Comparison of ENCODE assay signal across 14 mouse cellular contexts in genomic region chr2:4327011-4327340, GRCm38 (mm10).
DNase-seq lines count a peak whose midpoint lies in the region; ATAC-seq and TF ChIP-seq lines count a peak whose summit lies in the region.
"Had no signal": no experiment of that assay in that cellular context is flagged by ENCODE, and none has a peak within 500 bp of the region (broad histone marks: within the 10 kb centered on the region; RNA-seq: fewer than 3 reads in every experiment).

No protein-coding gene starts in this region.

- H3K36me3 ChIP-seq in limb, embryonic 14.5 days (ENCODE audit: control insufficient read depth, insufficient read depth, low read length), result 0 out of 2 replicates have a peak, but pooled peaks cover 11% of the 10 kb centered on the region
- H3K36me3 ChIP-seq: G1E; hindbrain, embryonic 10.5 days had no signal

- DNase-seq in frontal cortex, postnatal 14 days (ENCODE audit: low spot score in 2 of 2), result no peak
- peak; percentile 14 to 36 for DNase-seq in left cerebral cortex, adult 18-20 months (ENCODE audit: low spot score in 2 of 2)
- DNase-seq in left cerebral cortex, adult 11 months (ENCODE audit: low spot score), result no peak
- DNase-seq in limb, embryonic 14.5 days (ENCODE audit: low spot score), result no peak
- DNase-seq in embryo, embryonic 10 days (ENCODE audit: low spot score), result no peak
- no peak for DNase-seq in retina, postnatal 1 day
- DNase-seq: liver; thymus, postnatal 36 days had no signal

- WGBS in limb, embryonic 14.5 days, result 54% methylated on average over 4 of the region's 4 CpGs

- H3K4me1 ChIP-seq in brown adipose tissue, adult 24 weeks (ENCODE audit: control insufficient read depth, insufficient read depth, insufficient read length, low read length), result no peaks in the 10 kb centered on the region
- peaks cover 18% of the 10 kb centered on the region for H3K4me1 ChIP-seq in limb, embryonic 14.5 days (ENCODE audit: control insufficient read depth, insufficient read depth, low read length)
- H3K4me1 ChIP-seq: forebrain, embryonic 13.5 days; hindbrain, embryonic 10.5 days; megakaryocyte, embryonic 14.5 days had no signal

- 0 out of 2 replicates have a peak overlapping the region, but pooled peaks have one; percentile 0 for H3K27ac ChIP-seq in brown adipose tissue, adult 24 weeks (replicated peaks; ENCODE audit: low read depth, low read length)
- H3K27ac ChIP-seq in limb, embryonic 14.5 days (replicated peaks; ENCODE audit: low read depth, low read length), result peak overlapping the region; percentile 55; the same call in 1 of the 2 replicates
- H3K27ac ChIP-seq: forebrain, embryonic 13.5 days; hindbrain, embryonic 10.5 days had no signal

- no peaks in the 10 kb centered on the region for H3K27me3 ChIP-seq in limb, embryonic 14.5 days (ENCODE audit: control insufficient read depth, insufficient read depth, low read length)
- H3K27me3 ChIP-seq: forebrain, embryonic 13.5 days had no signal

- peak; percentile 78 for ATAC-seq in frontal cortex, adult (ENCODE audit: low TSS enrichment)
- no peak for ATAC-seq in limb, embryonic 14.5 days (ENCODE audit: low FRiP score, low read depth)
- ATAC-seq: forebrain, embryonic 13.5 days had no signal

- H3K4me2 ChIP-seq in limb, embryonic 14.5 days (replicated peaks; ENCODE audit: low read depth, low read length, severe bottlenecking), result no peak overlapping the region
- H3K4me2 ChIP-seq: forebrain, embryonic 13.5 days had no signal

- no peak for TF ChIP-seq POLR2A in limb, embryonic 14.5 days (IDR thresholded peaks at IDR 0.05; ENCODE audit: borderline replicate concordance, extremely low read depth, insufficient read depth, insufficient read length)

- no peak overlapping the region for H3K4me3 ChIP-seq in brown adipose tissue, adult 24 weeks (ENCODE audit: insufficient read depth, low read depth, low read length)
- H3K4me3 ChIP-seq in limb, embryonic 14.5 days (replicated peaks; ENCODE audit: low read length), result no peak overlapping the region
- H3K4me3 ChIP-seq: forebrain, embryonic 13.5 days; hindbrain, embryonic 10.5 days; megakaryocyte, embryonic 14.5 days had no signal

- H3K9me3 ChIP-seq in limb, embryonic 14.5 days (ENCODE audit: control insufficient read depth, low read length), result no peaks in the 10 kb centered on the region
- H3K9me3 ChIP-seq: forebrain, embryonic 13.5 days; G1E; hindbrain, embryonic 10.5 days; megakaryocyte, embryonic 14.5 days had no signal

- H3K9ac ChIP-seq in limb, embryonic 14.5 days (ENCODE audit: low read depth, low read length, severe bottlenecking), result no peak overlapping the region
- H3K9ac ChIP-seq: forebrain, embryonic 13.5 days had no signal

Comparison
In these comparisons a context has a peak if more than half of its experiments do, and no peak if none do; other contexts are left out.
1. DNase-seq: peak in left cerebral cortex, adult 18-20 months (2 of 2); none in frontal cortex, postnatal 14 days (0 of 2), left cerebral cortex, adult 11 months (single experiment), limb, embryonic 14.5 days (single experiment), embryo, embryonic 10 days (single experiment) and retina, postnatal 1 day (single experiment).